Mouse (Mus musculus) G1E (cell line): Measurements from ENCODE around the gene Hnrnpa2b1. TPM values are rescaled to one million over a fixed set of nuclear protein-coding genes. Genes with fewer than 3 reads are reported as not detected.

Experiments
- ATAC-seq: 2 replicates; pipeline ENCODE4 v1.8.0; 2016; ENCODE audit warnings: mild to moderate bottlenecking; ENCODE audit not compliant: insufficient number of reproducible peaks, poor library complexity, low FRiP score, severe bottlenecking; ENCODE audit errors: extremely low read depth
- DNase-seq: peaks from one replicate; pipeline ENCODE4 v3.0.0; 2012; ENCODE audit warnings: low spot score
- H3K27me3 ChIP-seq: 2 replicates; pipeline ENCODE4 v1.6.1; 2012; ENCODE audit warnings: mild to moderate bottlenecking, low read length, inconsistent platforms; ENCODE audit not compliant: insufficient read depth
- H3K36me3 ChIP-seq: replicated peaks from 2 replicates; pipeline ENCODE3; 2012; ENCODE audit warnings: mild to moderate bottlenecking, inconsistent platforms
- H3K4me1 ChIP-seq: 2 replicates; pipeline ENCODE4 v1.6.1; 2012; ENCODE audit warnings: low read depth, low read length, inconsistent platforms, mixed read lengths; ENCODE audit not compliant: insufficient read depth
- H3K4me3 ChIP-seq: 2 replicates; pipeline ENCODE4 v1.5.1; 2012; ENCODE audit warnings: low read depth, mild to moderate bottlenecking, inconsistent platforms, low read length, moderate library complexity, mixed read lengths
- H3K9me3 ChIP-seq: replicated peaks from 2 replicates; pipeline ENCODE4 v1.6.1; 2012; ENCODE audit warnings: inconsistent platforms
- CTCF ChIP-seq: IDR thresholded peaks from 2 replicates; pipeline ENCODE4 v1.5.1; 2012; ENCODE audit warnings: low read depth, low read length, inconsistent platforms, mixed read lengths
- GATA1 ChIP-seq: IDR thresholded peaks from 2 replicates; pipeline ENCODE4 v1.6.1; 2012; ENCODE audit warnings: borderline replicate concordance, low read length, inconsistent platforms, mixed read lengths
- GATA2 ChIP-seq: IDR thresholded peaks from 2 replicates; pipeline ENCODE4 v1.6.1; 2012; ENCODE audit warnings: low read depth, low read length, inconsistent platforms, borderline replicate concordance
- POLR2AphosphoS5 ChIP-seq: IDR thresholded peaks from 2 replicates; pipeline ENCODE4 v1.6.1; 2012; ENCODE audit warnings: low read depth, low read length, inconsistent platforms; ENCODE audit not compliant: insufficient replicate concordance
- TAL1 ChIP-seq: conservative IDR thresholded peaks from 2 replicates; pipeline ENCODE4 v1.6.1; 2012; ENCODE audit warnings: low read depth, low read length, inconsistent platforms, mixed read lengths
- polyA plus RNA-seq: library from polyadenylated mRNA; stranded (reverse); fragments of >175 nt; gene quantifications from 2 replicates; pipeline ENCODE4 v1.2.3, GENCODE M21; 2012
- total RNA-seq, 2 experiments: library from RNA; stranded (forward) in 1 of 2; stranded (reverse) in 1 of 2; fragments of 200-1000 nt in 1 of 2; fragments of >200 nt in 1 of 2; fragmentation: Nextera tagmentation in 1 of 2; gene quantifications; 2 replicates each; pipeline ENCODE4 v1.2.3; 2014 to 2017

Gene Hnrnpa2b1
- total and polyA plus RNA-seq, 3 experiments: 574 to 1,396 (median 906) TPM

- no peak overlapping the region for H3K4me3 ChIP-seq
- no peaks in the 10 kb centered on the region for H3K4me1 ChIP-seq
- H3K9me3 ChIP-seq: no peaks in the 10 kb centered on the region
- H3K27me3 ChIP-seq: peaks cover 7% of the 10 kb centered on the region
- ATAC-seq (no peak), DNase-seq (no peak)
- TF ChIP-seq GATA2: no peak
- no peak for TF ChIP-seq POLR2AphosphoS5
- TF ChIP-seq GATA1: no peak
- no peak for TF ChIP-seq CTCF
- TF ChIP-seq TAL1: no peak
- peaks cover 3% of the 10 kb centered on the region for H3K36me3 ChIP-seq
Observed at GRCm38 (mm10) chr6:51452927-51453503, 16.7 kb downstream of the Hnrnpa2b1 start.

GRCm38 (mm10) chr6:51442191-51442835 is 27.4 kb downstream of the Hnrnpa2b1 start:
- DNase-seq (no peak), ATAC-seq (no peak; the same call in 1 of the 2 replicates)
- H3K27me3 ChIP-seq: peaks cover 49% of the 10 kb centered on the region
- H3K36me3 ChIP-seq: no peaks in the 10 kb centered on the region
- H3K4me1 ChIP-seq: peaks cover 4% of the 10 kb centered on the region; the same call in 1 of the 2 replicates
- no peak overlapping the region for H3K4me3 ChIP-seq
- no peak for TF ChIP-seq POLR2AphosphoS5
- TF ChIP-seq GATA2: no peak
- no peak for TF ChIP-seq GATA1
- no peak for TF ChIP-seq CTCF
- TF ChIP-seq TAL1: no peak
- no peaks in the 10 kb centered on the region for H3K9me3 ChIP-seq

GRCm38 (mm10) chr6:51438826-51439330 is 30.8 kb downstream of the Hnrnpa2b1 start:
- Histone ChIP-seq H3K4me3 (no peak overlapping the region), H3K27me3 (peaks cover 47% of the 10 kb centered on the region), H3K9me3 (no peaks in the 10 kb centered on the region), H3K36me3 (no peaks in the 10 kb centered on the region), H3K4me1 (peaks cover 4% of the 10 kb centered on the region; the same call in 1 of the 2 replicates)
- DNase-seq (no peak), ATAC-seq (no peak)
- TF ChIP-seq POLR2AphosphoS5: no peak
- TF ChIP-seq TAL1: no peak
- no peak for TF ChIP-seq GATA2
- no peak for TF ChIP-seq CTCF
- TF ChIP-seq GATA1: no peak

- peaks cover 4% of the 10 kb centered on the region; the same call in 1 of the 2 replicates for H3K4me1 ChIP-seq
- no peak overlapping the region for H3K4me3 ChIP-seq
- peaks cover 42% of the 10 kb centered on the region for H3K27me3 ChIP-seq
- no peaks in the 10 kb centered on the region for H3K9me3 ChIP-seq
- no peaks in the 10 kb centered on the region for H3K36me3 ChIP-seq
- TF ChIP-seq POLR2AphosphoS5: no peak
- no peak for TF ChIP-seq GATA1
- no peak for TF ChIP-seq TAL1
- TF ChIP-seq GATA2: no peak
- TF ChIP-seq CTCF: no peak
- no peak for ATAC-seq
- DNase-seq: no peak
Observed at GRCm38 (mm10) chr6:51437665-51438064, 32.0 kb downstream of the Hnrnpa2b1 start.

- no peaks in the 10 kb centered on the region for H3K4me1 ChIP-seq
- no peak overlapping the region for H3K4me3 ChIP-seq
- no peak for ATAC-seq
- H3K9me3 ChIP-seq: no peaks in the 10 kb centered on the region
- H3K36me3 ChIP-seq: no peaks in the 10 kb centered on the region
- TF ChIP-seq CTCF (no peak), GATA2 (no peak), GATA1 (no peak), TAL1 (no peak), POLR2AphosphoS5 (no peak)
- H3K27me3 ChIP-seq: peaks cover 31% of the 10 kb centered on the region
- DNase-seq: no peak
Observed at GRCm38 (mm10) chr6:51434270-51434669, 35.4 kb downstream of the Hnrnpa2b1 start.

- Histone ChIP-seq H3K27me3 (peaks cover 16% of the 10 kb centered on the region), H3K36me3 (no peaks in the 10 kb centered on the region), H3K4me1 (no peaks in the 10 kb centered on the region), H3K4me3 (no peak within 1 kb of the TSS; the same call in 1 of the 2 replicates), H3K9me3 (no peaks in the 10 kb centered on the region)
- DNase-seq (no peak), ATAC-seq (no peak)
- no peak for TF ChIP-seq GATA2
Observed at GRCm38 (mm10) chr6:51432535-51433397, 36.9 kb downstream of the Hnrnpa2b1 start, which contains the start of gene Nfe2l3. Gene Nfe2l3 (plus strand): TSS chr6:51432670.
